25 mouse cellular contexts compared by ENCODE assay signal in genomic region chr3:51688725-51689124, GRCm38 (mm10). TPM values are rescaled to one million over a fixed set of nuclear protein-coding genes. Genes with fewer than 3 reads are reported as not detected.
DNase-seq lines count a peak whose midpoint lies in the region; ATAC-seq and TF ChIP-seq lines count a peak whose summit lies in the region.
"Had no signal": no experiment of that assay in that cellular context is flagged by ENCODE, and none has a peak within 500 bp of the region (broad histone marks: within the 10 kb centered on the region; RNA-seq: fewer than 3 reads in every experiment).

No protein-coding gene starts in this region.

- ATAC-seq in heart, embryonic 11.5 days (replicated peaks; ENCODE audit: insufficient number of reproducible peaks, low FRiP score, low TSS enrichment), result peak; percentile 65
- peak; percentile 52; the same call in 1 of the 2 replicates for ATAC-seq in lung, embryonic 15.5 days (ENCODE audit: borderline replicate concordance, extremely low read depth, low FRiP score, low TSS enrichment)
- peak; percentile 85 for ATAC-seq in erythroblast, adult 5-6 weeks (replicated peaks; ENCODE audit: low FRiP score, poor library complexity, severe bottlenecking)
- peak; percentile 91 for ATAC-seq in liver, embryonic 15.5 days (ENCODE audit: insufficient read depth)
- ATAC-seq: forebrain, postnatal 0 days; hindbrain, postnatal 0 days; midbrain, embryonic 16.5 days had no signal

- no peak overlapping the region for H3K4me3 ChIP-seq in heart, embryonic 11.5 days (ENCODE audit: low read depth, low read length)
- H3K4me3 ChIP-seq in lung, embryonic 15.5 days, result no peak overlapping the region
- H3K4me3 ChIP-seq in lung, adult 2 months (replicated peaks; ENCODE audit: extremely low read depth, low read depth, low read length), result no peak overlapping the region
- no peak overlapping the region for H3K4me3 ChIP-seq in liver, embryonic 15.5 days (replicated peaks)
- H3K4me3 ChIP-seq: forebrain, embryonic 10.5 days; gastrocnemius, adult 2 months; hindbrain, embryonic 10.5 days; layer of hippocampus, adult 2 months; limb, embryonic 10.5 days had no signal

- WGBS in heart, embryonic 11.5 days (ENCODE audit: insufficient replicate concordance), result 52% methylated on average over 8 of the region's 8 CpGs
- 72% methylated on average over 8 of the region's 8 CpGs for WGBS in lung, embryonic 15.5 days
- WGBS in lung, adult 2 months, result 57% methylated on average over 8 of the region's 8 CpGs
- WGBS in liver, embryonic 15.5 days (ENCODE audit: insufficient replicate concordance), result 20% methylated on average over 8 of the region's 8 CpGs

- no peak overlapping the region for H3K27ac ChIP-seq in heart, embryonic 11.5 days (ENCODE audit: low read depth, low read length)
- H3K27ac ChIP-seq in lung, embryonic 15.5 days, result no peak overlapping the region
- H3K27ac ChIP-seq in liver, embryonic 15.5 days (replicated peaks), result peak overlapping the region; percentile 24; the same call in 1 of the 2 replicates
- H3K27ac ChIP-seq: forebrain, embryonic 10.5 days; gastrocnemius, adult 2 months; hindbrain, embryonic 10.5 days; hindbrain, postnatal 0 days; layer of hippocampus, adult 2 months; limb, embryonic 10.5 days had no signal

- no peak overlapping the region for H3K4me2 ChIP-seq in heart, embryonic 11.5 days
- no peak overlapping the region for H3K4me2 ChIP-seq in lung, embryonic 15.5 days
- H3K4me2 ChIP-seq in liver, embryonic 15.5 days, result peak overlapping the region; percentile 28

- H3K4me1 ChIP-seq in heart, embryonic 11.5 days (ENCODE audit: control insufficient read depth, insufficient read depth, low read length), result no peaks in the 10 kb centered on the region
- H3K4me1 ChIP-seq in lung, embryonic 15.5 days, result no peaks in the 10 kb centered on the region
- no peaks in the 10 kb centered on the region for H3K4me1 ChIP-seq in lung, adult 2 months (ENCODE audit: control insufficient read depth, insufficient read depth, low read length)
- H3K4me1 ChIP-seq in liver, embryonic 15.5 days (replicated peaks), result peaks cover 17% of the 10 kb centered on the region
- H3K4me1 ChIP-seq: forebrain, embryonic 10.5 days; hindbrain, embryonic 10.5 days; limb, embryonic 10.5 days had no signal

- no peaks in the 10 kb centered on the region for H3K9me3 ChIP-seq in heart, embryonic 11.5 days (replicated peaks; ENCODE audit: control insufficient read depth, low read length)
- H3K9me3 ChIP-seq in lung, embryonic 15.5 days, result no peaks in the 10 kb centered on the region
- H3K9me3 ChIP-seq in liver, embryonic 15.5 days (replicated peaks), result no peaks in the 10 kb centered on the region
- H3K9me3 ChIP-seq: forebrain, embryonic 10.5 days; hindbrain, embryonic 10.5 days; limb, embryonic 10.5 days had no signal

- H3K36me3 ChIP-seq in heart, embryonic 11.5 days (ENCODE audit: control insufficient read depth, insufficient read depth, low read length), result peaks cover 11% of the 10 kb centered on the region
- H3K36me3 ChIP-seq in lung, embryonic 15.5 days, result peaks cover 12% of the 10 kb centered on the region
- H3K36me3 ChIP-seq in liver, embryonic 15.5 days (replicated peaks), result no peaks in the 10 kb centered on the region; the same call in 1 of the 2 replicates

- H3K27me3 ChIP-seq in heart, embryonic 11.5 days (ENCODE audit: control insufficient read depth, insufficient read depth, low read length), result no peaks in the 10 kb centered on the region
- H3K27me3 ChIP-seq in lung, embryonic 15.5 days, result no peaks in the 10 kb centered on the region
- H3K27me3 ChIP-seq in liver, embryonic 15.5 days, result no peaks in the 10 kb centered on the region

- no peak for TF ChIP-seq CTCF in lung, adult 2 months (IDR thresholded peaks at IDR 0.05; ENCODE audit: insufficient read depth, low read length)

- no peak for TF ChIP-seq POLR2A in lung, adult 2 months (IDR thresholded peaks at IDR 0.05; ENCODE audit: borderline replicate concordance, extremely low read depth, low read depth, low read length)

- DNase-seq in heart, adult 8-10 months (ENCODE audit: low spot score), result no peak
- no peak for DNase-seq in lung, adult 2 months
- DNase-seq in layer of hippocampus, postnatal 36 days, result no peak
- DNase-seq in right cerebral cortex, adult 18-20 months, result no peak
- DNase-seq: adrenal gland, postnatal 14 days; cerebellum, adult 11 months; cerebellum, postnatal 14 days; embryo, embryonic 11 days; forebrain, postnatal 0 days; gastrocnemius, adult 2 months; heart, adult 18-20 months; kidney, adult 18-20 months; kidney, postnatal 10 days; lung, adult 18-20 months; right cerebral cortex, postnatal 25 days had no signal

- no peak overlapping the region for H3K9ac ChIP-seq in heart, embryonic 11.5 days (ENCODE audit: low read depth, low read length)
- H3K9ac ChIP-seq in lung, embryonic 15.5 days, result no peak overlapping the region
- H3K9ac ChIP-seq in liver, embryonic 15.5 days, result no peak overlapping the region
- H3K9ac ChIP-seq: forebrain, postnatal 0 days had no signal

RNA-seq across cellular contexts. Expression of gene Mgst2, which starts 28.6 kb away (rescaled TPM):
- 1.6 and 2.9 TPM in 2 replicates for polyA plus RNA-seq in heart, embryonic 11.5 days (2014; fragmentation: Nextera tagmentation; extraction: Ambion mirVana)
- 1 to 10 TPM in 1 of 4 experiments, under 1 TPM in 2, not detected in 1; 0.38 to 1.5 (median 0.90) TPM for total RNA-seq in heart, adult 8-10 months (2022)
- polyA plus RNA-seq in lung, embryonic 15.5 days (2015; fragmentation: Nextera tagmentation; extraction: Ambion mirVana), result 2.8 and 3.2 TPM in 2 replicates
- 1.3 and 3.6 TPM in 2 replicates for polyA plus RNA-seq in lung, adult 2 months (2012; rRNA removed)
- 52.9 and 77.0 TPM in 2 replicates for total RNA-seq in erythroblast, adult 5-6 weeks (2015; ENCODE audit: low replicate concordance)
- total RNA-seq in erythroblast, adult 5-6 weeks (2017; ENCODE audit: low replicate concordance), result 10.2 and 19.8 TPM in 2 replicates
- polyA plus RNA-seq in liver, embryonic 15.5 days (2015; fragmentation: Nextera tagmentation; extraction: Ambion mirVana), result 20.8 and 24.4 TPM in 2 replicates
- total RNA-seq in layer of hippocampus, postnatal 36 days (2021), result not detected
- total RNA-seq: forebrain, postnatal 0 days; hindbrain, postnatal 0 days; layer of hippocampus, adult 2 months had no signal
- polyA plus RNA-seq: hindbrain, embryonic 10.5 days had no signal
